Mouse (Mus musculus) adipocyte (in vitro differentiated cells): ENCODE measurements around the gene Ankfy1.

Experiments used
- DNase-seq: peaks from one replicate; pipeline ENCODE4 v3.0.0-alpha.2; 2016; ENCODE audit warnings: low spot score

Gene Ankfy1

DNA sequence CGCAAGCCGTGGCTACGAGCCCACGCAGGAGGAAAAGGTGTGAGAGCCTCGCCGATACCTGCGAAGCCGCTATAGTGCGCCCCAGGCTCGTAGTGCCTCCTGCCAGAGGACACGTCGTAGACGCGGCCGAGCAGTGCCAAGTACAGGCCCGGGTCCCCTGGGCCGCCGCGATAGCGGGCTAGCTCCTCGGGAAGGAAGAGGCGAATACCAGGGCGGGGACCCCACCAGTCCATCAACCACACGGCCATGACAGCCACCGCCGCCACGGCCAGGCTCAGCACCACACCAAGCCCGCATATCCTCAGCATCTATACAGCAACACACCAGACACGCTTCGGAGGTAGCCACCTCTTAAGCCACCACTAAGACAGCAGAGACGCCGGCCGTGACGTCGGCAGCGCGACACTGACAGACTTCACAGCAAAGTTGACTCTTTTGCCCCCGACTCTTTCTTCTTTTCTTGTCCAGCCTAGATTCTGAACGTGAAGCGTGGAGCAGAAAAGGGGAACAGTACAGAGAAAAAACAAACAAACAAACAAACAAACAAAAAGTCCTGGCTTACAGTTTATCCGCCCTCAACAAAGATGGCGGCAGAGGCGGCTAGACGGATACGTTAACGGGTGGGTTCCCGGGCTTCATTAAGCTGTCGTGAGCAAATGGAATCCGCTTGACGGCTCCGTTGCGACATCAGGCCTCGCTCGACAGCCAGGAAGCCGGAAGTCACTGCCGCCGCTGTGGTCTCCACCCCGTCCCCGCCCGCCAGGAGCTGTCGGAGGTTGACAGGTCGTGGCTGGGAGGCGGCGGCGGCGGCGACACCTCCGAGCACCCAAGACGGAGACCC, 105.9 kb downstream of the Ankfy1 start, which contains the start of the genes Cyb5d2 and Zzef1:
TSS of gene Cyb5d2 (minus strand) at position 688 of the 841 bp plus-strand sequence.
TSS of gene Zzef1 (plus strand) at position 772 of the 841 bp plus-strand sequence.
- DNase-seq: peak; percentile 97

DNA sequence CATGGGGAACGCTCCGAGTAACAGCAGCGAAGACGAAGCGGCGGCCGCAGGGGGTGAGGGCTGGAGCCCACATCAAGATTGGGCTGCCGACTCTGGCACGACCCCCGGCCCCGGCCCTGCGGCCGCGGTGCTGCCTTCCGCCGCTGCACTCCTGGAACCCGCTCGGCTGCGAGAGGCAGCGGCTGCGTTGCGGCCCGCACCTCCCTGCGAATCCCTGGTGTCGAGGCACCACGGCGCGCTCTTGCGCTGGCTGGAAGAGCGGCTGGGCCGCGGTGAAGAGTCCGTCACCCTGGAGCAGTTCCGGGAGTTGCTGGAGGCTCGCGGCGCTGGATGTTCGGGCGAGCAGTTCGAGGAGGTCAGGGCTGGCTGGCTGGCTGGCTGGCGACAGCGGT, 106.5 kb downstream of the Ankfy1 start:
- DNase-seq: peak; percentile 31

- DNase-seq: peak; percentile 36
Measured at GRCm38 (mm10) chr11:72796773-72797338, 107.0 kb downstream of the Ankfy1 start.

- DNase-seq: no peak
Measured at GRCm38 (mm10) chr11:72798112-72798511, 108.3 kb downstream of the Ankfy1 start.

DNA sequence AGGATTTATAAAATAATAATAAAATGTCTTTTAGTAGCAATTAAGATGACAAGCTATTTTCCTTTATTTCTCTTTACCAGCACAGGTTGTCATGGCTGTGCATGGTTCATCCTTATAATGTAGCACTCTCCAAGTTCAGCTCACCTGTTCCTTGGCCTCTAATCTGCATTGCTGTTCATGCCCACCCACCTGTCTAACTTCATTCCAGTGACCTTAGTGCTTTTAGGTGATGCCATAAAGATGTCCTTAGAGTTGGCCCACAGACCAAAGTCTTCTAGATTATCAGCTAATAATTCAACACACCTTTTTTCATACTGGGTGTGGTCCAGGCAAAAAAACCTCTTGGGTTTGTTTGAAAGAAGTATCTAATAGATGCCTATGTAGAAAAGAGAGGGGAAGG, 111.4 kb downstream of the Ankfy1 start:
- no peak for DNase-seq

GRCm38 (mm10) chr11:72803038-72803437, 113.2 kb downstream of the Ankfy1 start:
- DNase-seq: no peak

DNA sequence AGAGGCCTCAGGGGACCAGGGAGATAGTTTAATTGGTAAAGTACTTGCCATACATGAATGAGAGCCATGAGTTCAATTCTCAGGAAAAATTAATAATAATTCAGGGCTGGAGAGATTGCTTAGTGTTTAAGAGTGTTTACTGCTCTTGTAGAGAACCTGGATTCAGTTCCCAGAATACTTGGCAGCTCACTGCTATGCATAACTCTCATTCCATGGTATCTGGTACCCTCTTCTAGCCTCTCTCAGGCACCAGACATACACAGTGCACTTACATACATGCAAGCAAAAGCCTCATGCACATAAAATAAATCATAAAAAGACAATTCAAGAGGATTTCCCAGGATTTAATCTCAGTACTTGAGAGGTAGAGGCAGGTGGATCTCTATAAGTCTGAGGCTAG, 114.8 kb downstream of the Ankfy1 start:
- no peak for DNase-seq

DNA sequence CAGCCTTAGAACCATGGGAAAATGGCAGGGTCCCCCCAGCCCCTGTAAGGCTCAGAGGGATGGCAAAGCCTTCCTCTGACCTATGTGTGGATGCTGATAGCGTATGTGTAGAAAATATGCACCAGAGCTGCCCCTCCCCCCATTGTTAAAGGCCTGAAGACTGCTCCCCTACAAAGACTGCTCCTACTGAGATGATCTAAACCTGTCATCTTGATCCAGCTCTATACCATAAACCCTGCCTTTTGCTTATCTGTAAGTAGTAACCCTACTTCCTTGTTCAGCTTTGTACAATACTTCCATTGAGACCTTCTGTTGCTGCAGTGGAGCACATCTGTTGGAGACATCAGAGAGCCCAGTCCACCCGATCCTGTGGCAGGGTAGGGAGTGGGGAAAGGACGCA, 115.4 kb downstream of the Ankfy1 start:
- no peak for DNase-seq

- peak; percentile 61 for DNase-seq
Measured at GRCm38 (mm10) chr11:72806556-72806955, 116.8 kb downstream of the Ankfy1 start.

DNA sequence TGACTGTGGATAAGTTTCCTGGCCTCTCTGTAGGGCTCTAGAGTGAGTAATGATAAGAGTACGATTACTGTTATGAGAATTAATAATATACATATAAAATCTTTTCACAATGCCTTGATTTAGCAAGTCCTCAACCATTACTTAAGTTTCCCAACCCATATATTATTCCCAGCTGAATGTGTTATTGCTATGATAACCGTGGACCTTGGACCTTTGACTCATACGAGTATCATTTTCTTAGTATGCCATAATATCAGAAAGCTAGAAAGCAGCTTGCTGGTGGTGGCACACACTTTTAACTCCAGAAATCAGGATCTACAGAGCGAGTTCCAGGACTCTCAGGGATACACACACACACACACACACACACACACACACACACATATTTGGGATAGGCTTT, 118.2 kb downstream of the Ankfy1 start:
- DNase-seq: no peak

DNA sequence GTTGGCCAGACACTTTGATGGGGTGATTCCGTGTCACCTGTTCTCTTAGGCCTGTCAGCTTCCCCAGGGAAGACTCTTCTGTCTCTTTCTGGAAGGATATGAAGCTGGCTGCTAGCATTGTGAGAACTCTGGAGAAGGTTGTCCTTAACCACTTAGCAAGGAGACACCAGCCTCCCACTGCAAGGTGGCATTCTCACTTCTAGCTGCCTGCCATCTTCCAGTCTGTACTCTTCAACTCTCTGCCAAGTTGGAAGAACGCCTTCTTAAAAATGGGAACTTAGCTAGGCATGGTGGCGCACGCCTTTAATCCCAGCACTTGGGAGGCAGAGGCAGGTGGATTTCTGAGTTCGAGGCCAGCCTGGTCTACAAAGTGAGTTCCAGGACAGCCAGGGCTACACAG, 123.9 kb downstream of the Ankfy1 start:
- DNase-seq: no peak

DNA sequence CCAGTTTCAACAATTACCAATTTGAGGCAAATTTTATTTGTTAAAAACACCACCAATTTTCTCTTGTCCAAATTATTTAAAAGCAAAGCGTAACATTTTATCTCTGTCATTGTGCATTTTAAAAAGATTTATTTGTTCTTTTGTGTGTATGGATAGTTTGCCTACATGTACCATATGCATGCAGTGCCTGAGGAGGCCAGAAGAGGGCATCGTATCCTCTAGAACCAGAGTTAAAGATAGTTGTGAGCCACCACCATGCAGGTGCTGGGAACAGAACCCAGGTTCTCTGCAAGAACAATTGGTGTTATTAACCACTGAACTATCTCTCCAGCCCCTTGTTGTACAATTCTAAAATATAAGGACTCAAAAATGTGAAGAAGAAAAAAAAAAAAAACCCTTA, 124.4 kb downstream of the Ankfy1 start:
- no peak for DNase-seq

DNA sequence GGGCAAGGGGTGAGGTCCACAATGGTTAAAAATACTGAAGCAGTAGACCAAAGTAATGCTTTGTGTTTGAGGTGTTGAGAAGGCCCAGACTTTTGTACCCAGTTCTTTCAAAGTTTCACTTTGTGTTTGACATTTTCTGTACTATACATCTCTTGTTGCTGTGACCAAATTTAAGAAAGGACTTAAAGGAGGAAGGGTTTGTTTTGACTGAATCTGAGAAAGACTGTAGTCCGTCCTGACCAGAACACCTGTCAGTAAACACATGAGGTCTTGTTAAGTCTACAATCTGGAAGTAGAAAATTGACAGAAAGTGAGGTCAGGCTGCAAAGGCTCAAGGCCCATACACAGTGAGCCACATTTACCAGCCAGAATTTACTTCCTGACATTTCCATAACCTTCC, 127.1 kb downstream of the Ankfy1 start:
- no peak for DNase-seq

DNA sequence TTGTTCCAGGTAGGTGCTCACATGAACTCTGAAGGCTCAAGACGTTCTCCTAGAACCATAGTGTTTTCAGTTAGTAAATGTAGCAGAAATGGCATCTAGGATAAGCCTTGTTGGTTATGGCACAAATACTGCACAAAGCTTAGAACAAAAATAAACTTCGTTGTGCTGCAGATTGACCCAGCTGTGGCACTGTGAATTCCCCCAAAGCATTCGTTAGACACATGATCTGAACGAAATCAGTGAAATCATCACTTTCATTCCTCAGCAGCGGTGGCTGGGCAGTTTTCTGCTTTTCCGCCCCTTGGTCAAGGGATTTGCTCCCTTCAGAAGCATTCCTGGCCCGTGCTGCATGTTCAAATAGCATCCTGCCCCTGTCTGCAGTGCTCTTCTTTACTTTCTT, 128.3 kb downstream of the Ankfy1 start:
- DNase-seq: no peak

- no peak for DNase-seq
Measured at GRCm38 (mm10) chr11:72821041-72821440, 131.2 kb downstream of the Ankfy1 start.
